Mouse (Mus musculus) ovary, postnatal 14 days (tissue): ENCODE measurements at regions not wholly inside any gene's neighbourhood (a gene's known extent, or its start where the extent isn't known, plus 50 kb on each side); places are given as distances from the start of the nearest gene placed in this dataset.
"Not testable (repeated sequence)": the region's sequence is repeated elsewhere in the genome, so short reads cannot be mapped to it uniquely, and the experiment has no call there.

Experiments
- DNase-seq: peaks from one replicate; pipeline ENCODE4 v3.0.0; 2022; ENCODE audit warnings: low spot score

GRCm38 (mm10) chr4:6600766-6601367, 1638.0 kb downstream of the Car8 start:
- no peak for DNase-seq

- no peak for DNase-seq
These were observed 1642.5 kb downstream of the Car8 start for GRCm38 (mm10) chr4:6596321-6596720.

DNA sequence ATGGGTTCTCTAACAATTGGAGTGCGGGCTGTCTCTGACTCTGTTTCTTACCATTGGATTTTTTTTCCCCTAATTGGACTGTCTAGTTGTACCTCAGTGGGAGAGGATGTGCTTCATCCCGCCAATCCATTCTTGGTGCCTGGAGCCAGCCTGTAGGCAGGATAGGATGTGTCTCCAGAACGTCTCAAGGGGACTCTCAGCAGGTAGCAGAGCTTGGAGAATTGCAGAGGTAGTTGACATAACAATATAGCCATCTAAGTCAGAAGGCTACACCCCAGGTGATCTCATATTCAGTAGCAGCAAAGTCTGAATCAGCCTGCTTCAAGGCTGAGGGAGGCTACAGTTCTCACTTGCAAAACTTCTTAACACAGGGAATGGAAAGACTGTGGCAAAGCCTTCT, 1646.0 kb downstream of the Car8 start:
- DNase-seq: not testable (repeated sequence)

DNA sequence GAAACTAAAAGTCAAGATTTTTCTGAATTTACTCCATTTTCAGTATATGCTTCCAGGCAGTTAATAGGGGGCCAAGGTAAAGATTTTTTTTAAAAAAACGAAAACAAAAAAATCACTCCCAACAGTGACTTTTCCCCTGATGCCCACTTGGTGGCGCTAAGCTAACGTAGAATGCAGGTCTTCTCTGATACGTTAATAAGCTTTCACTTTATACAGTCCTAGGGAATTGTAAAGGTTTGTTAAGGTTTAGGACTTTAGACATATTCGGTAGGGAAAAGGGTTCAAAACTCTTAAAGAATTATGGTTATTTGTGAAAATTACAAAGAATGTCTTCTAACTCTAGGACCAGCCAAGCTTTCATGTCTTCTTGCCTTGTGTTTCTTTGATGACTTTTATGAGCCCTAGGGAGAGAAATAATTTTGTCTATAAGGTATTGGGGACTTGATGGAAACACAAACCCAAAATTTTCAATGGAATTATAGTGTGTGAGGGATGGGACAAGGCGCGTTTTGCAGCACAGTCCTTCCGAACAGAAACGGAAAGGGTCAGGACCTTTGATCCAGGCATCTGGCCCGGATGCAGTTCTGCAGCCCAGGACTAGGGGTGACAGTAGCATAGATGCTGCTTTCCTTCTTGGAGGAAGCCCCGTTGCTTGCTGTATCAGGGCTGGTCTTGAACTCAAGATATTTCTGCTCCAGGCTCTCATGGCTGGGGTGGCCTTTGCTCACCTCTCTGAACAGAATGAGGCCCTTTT, 1677.1 kb downstream of the Car8 start:
- DNase-seq: peak; percentile 9

DNA sequence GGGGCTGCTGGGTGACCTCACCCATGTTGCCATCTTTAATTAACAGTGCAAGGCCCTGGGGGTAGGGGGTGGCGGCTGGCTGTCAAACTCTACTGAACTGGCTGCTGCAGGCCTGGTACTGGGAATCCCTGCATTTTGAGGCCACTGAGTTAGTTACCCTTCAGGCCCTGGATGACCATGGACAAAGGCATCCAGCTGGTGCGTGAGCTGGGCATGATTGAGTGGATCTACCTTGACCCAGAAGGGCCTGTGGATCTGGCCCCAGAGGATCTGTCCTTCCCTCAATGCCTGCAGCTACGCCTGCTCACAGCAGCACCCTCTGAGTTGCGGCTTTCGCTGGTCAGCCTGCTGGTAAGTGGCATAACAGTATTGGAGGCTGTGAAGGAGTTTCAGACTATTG, 1699.2 kb downstream of the Car8 start:
- DNase-seq: no peak

DNA sequence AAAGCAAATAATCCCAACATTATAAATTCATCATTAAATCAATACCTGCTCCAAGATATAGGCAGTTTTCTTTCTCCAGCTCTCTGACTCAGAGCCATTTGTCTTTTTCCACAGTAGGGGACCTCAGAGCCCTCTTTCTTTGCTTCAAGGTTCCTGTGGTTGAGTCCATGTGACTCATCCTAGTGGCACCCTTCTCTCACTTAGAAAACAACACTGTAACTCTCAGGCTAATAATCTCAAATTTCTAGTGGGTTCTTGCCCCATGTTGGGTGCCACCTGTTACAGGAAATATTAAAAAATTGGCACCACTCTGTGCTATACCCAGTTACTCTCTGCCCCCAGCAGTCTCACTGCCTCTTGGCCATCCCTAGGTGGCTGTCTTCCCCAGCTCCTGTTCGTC, 1706.4 kb downstream of the Car8 start:
- no peak for DNase-seq

GRCm38 (mm10) chr4:6517626-6518025, 1721.2 kb downstream of the Car8 start:
- DNase-seq: no peak

DNA sequence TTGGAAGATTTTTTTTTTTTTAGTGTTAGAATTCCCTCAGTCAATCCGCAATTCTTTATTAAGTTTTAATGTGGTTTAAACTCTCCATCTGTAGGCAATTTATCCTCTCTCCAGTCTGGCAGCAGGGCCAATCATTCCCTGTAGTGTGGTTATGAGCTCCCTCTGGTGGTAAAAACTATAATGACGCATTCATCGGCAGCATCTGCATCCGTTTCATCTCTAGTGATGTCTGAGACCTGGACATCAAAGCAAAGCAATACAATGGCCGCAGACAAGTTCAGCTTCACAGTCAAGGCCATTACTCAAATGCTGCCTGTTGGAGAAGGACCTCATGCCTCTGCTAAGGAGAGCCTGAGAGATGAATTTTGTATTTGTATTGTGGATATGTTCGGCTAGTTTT, 1721.7 kb upstream of the Impad1 start:
- peak; percentile 73 for DNase-seq

GRCm38 (mm10) chr4:6513635-6514034, 1720.5 kb upstream of the Impad1 start:
- DNase-seq: no peak

GRCm38 (mm10) chr4:6512749-6513364, 1719.7 kb upstream of the Impad1 start:
- peak; percentile 82 for DNase-seq

DNA sequence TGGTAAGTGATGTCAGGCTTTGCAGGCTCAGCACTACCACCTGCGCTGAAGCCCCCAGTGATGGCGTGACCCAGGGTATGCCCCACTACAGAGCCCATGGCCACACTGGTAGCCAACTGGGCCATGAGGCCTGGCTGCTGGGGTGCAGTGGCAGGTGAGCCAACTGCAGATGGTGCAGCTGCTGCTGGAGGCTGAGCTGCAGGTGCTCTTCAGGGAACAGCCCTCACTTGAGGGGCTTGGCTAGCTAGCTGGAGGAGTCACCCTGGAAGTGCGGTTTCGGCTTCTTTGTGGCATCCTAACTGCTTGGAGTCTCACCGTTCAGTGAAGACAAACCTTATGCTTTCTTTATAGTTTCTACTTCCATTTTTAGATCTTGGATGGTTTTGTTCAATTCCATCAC, 1714.9 kb upstream of the Impad1 start:
- DNase-seq: no peak
